Mouse (Mus musculus) liver, embryonic 14.5 days (tissue): ENCODE results near the gene Lancl1.

ENCODE experiments used
- CTCF ChIP-seq: IDR thresholded peaks from 2 replicates; pipeline ENCODE4 v1.5.1; 2016; ENCODE audit warnings: antibody characterized with exemption, low read depth, control low read depth
- EP300 ChIP-seq: IDR thresholded peaks from 2 replicates; pipeline ENCODE4 v1.6.1; 2016; ENCODE audit warnings: antibody characterized with exemption, low read depth

GRCm38 (mm10) chr1:67049600-67049999 is 10.9 kb upstream of the Lancl1 start:
- TF ChIP-seq CTCF (no peak), EP300 (no peak)
